Mouse (Mus musculus) erythroblast, embryonic 14.5 days (primary cell): ENCODE data around the gene Nek8.

Experiments used
- GATA1 ChIP-seq: IDR thresholded peaks from 2 replicates; pipeline ENCODE4 v1.6.1; 2012; ENCODE audit warnings: low read length, inconsistent platforms, mixed read lengths
- TAL1 ChIP-seq: IDR thresholded peaks from 3 replicates; pipeline ENCODE4 v1.6.1; 2012; ENCODE audit warnings: low read length, inconsistent platforms, mixed read lengths

- TF ChIP-seq GATA1 (no peak), TAL1 (no peak)
Observed at GRCm38 (mm10) chr11:78170306-78170705, 6.2 kb downstream of the Nek8 start.
